Mouse (Mus musculus): Measurements from ENCODE around the gene Hnrnpm.

- TF ChIP-seq POLR2A (IDR thresholded peaks at IDR 0.05; ENCODE audit: extremely low read depth, insufficient read depth, low read length) (no peak), CTCF (IDR thresholded peaks at IDR 0.05; ENCODE audit: low read depth, low read length) (no peak)
Observed at GRCm38 (mm10) chr17:33598506-33598905, 88.2 kb downstream of the Hnrnpm start.
